Mouse (Mus musculus) cerebellum, adult 18-20 months (tissue): ENCODE data around the gene Gm21497.
"Not testable (repeated sequence)": the region's sequence is repeated elsewhere in the genome, so short reads cannot be mapped to it uniquely, and the experiment has no call there.

Source experiments
- DNase-seq, 2 experiments: peaks; one replicate each; pipeline ENCODE4 v3.0.0; 2021

Gene Gm21497

DNA sequence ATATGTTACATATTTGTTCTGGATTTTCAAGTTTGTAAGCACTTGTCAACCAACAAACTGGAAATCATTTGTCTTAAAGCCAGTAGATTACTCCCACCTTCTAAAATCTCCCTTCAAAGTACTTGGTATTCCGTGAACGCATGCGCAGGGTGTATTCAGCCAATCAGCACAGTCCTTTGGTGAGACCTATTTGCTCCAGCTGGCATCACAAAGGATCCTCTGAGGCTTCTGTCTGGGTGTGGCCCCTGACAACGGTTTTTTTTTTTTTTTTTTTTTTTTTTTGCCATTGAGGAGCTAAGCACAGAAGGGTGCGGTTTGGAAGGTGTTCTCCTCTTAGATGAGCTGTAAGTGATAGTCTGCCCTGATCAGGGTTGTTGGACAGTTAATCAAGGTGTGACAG is at the start of gene Gm21497:
Gm21497 (plus strand) TSS at position 301 of the 400 bp plus-strand sequence.
- DNase-seq = not testable (repeated sequence)
